Mouse (Mus musculus) ovary, postnatal 10 days (tissue): ENCODE data around the gene Napepld.
"Not testable (repeated sequence)": the region's sequence is repeated elsewhere in the genome, so short reads cannot be mapped to it uniquely, and the experiment has no call there.

Experiments
- DNase-seq: peaks from one replicate; pipeline ENCODE4 v3.0.0; 2022; ENCODE audit warnings: low spot score

Gene Napepld

GRCm38 (mm10) chr5:21701351-21702008 is at the start of gene Napepld:
Gene Napepld (minus strand): TSS chr5:21701396.
- DNase-seq = peak; percentile 99

DNA sequence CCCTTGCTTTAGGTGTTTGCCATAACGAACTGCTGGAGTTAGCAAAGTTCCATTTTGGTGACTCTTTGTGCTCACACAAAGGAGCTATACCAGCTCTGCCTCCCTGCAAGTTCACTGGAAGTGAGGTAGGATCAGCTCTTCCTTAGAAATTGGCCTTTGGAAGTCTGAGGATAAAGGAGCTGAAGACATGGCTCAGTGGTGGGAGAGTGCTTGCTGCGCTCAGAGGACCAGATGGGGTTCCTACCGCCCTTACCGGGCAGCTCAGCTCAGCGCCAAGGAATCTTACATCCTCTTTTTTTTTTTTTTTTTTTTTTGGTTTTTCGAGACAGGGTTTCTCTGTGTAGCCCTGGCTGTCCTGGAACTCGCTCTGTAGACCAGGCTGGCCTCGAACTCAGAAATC is 44.8 kb upstream of the Napepld start:
- DNase-seq = no peak

- no peak for DNase-seq
Observed at GRCm38 (mm10) chr5:21744651-21745050, 43.5 kb upstream of the Napepld start.

DNA sequence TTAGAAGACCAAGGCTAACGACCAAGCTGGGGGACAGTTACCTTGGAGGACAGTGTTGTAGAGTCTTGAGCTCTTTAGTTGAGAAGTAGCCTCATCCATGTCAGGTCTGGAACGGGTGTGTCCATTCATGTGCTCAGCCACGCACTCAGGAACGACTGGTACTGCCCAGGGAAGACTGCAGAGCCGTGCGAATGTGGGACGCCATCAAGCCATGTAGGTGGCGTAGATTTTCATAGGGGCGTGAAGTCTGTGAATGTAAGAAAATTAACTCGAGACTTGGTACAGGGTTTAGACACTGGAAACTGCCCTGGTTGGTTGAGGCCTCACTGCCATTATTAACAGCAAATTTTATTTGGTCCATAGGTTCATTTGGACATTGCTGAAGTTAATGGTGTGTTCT is 42.4 kb upstream of the Napepld start:
- no peak for DNase-seq

- no peak for DNase-seq
Observed at GRCm38 (mm10) chr5:21739881-21740280, 38.7 kb upstream of the Napepld start.

GRCm38 (mm10) chr5:21739120-21739519 is 37.9 kb upstream of the Napepld start:
- no peak for DNase-seq

- no peak for DNase-seq
Observed at GRCm38 (mm10) chr5:21737620-21738019, 36.4 kb upstream of the Napepld start.

DNA sequence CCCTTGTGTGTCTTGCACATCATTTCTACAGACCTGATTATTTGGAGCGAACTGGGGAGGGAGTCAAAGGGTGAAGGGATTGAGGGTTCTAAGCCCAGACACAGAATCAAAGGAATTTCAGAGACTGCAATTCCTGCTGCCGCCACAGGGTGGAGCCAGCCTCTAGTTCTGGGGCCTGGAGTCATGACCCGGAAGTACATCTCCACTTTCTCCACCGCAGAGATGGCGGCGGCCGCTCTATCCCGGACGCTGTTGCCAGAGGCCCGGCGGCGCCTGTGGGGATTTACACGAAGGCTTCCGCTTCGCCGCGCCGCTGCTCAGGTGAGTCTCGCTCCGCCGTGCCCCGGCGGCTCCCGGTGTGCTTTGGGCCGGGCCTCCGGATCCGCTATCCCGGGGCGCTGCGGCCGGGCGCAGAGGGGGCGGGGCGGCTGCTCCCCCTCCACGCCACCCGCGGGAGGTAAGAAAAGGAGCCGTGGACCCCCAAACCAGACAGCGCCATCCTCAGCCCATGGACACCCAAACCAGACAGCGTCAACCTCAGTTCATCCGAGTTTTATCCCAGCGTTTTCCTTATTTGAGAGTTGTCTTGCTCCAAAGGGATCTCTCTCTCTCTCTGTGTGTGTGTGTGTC is 35.9 kb upstream of the Napepld start, which contains the start of gene Pmpcb:
Pmpcb (plus strand) TSS at position 186 of the 630 bp plus-strand sequence.
- DNase-seq = peak; percentile 75

DNA sequence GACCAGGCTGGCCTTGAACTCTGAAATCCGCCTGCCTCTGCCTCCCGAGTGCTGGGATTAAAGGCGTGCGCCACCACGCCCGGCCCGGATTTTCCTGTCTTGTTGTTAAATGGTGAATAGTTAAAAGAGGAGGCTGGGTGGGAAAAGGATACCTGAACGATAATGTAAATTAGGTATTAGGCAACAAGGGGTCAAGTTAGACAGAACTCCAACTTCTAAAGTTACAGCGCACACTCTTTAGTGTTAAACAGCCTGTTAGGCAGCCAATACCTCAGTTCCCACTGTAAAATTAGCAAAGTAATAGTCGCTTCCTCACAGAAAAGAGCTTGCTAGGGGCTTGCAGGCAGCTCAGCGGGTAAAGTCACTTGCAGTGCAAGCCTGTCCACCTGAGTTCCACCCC is 34.9 kb upstream of the Napepld start:
- no peak for DNase-seq

DNA sequence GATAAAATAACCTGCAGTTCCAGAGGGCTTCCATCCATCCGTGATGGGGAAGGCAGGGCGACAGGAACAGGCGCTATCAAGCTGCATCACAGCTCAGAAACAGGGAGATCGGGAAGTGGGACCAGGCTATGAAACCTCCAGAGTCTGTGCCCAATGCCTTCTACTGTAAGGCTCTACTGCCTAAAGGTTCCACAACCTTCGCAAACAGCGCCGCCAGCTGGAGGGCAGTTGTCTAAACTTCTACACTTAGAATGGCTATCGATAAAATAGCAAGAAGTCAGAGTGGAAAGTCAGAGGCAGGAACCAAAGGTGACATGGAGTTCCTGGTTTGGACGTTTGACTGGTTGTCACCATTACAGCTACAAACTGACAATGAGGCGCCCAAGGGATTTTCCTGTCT is 34.4 kb upstream of the Napepld start:
- DNase-seq = peak; percentile 42

- no peak for DNase-seq
Observed at GRCm38 (mm10) chr5:21735100-21735499, 33.9 kb upstream of the Napepld start.

DNA sequence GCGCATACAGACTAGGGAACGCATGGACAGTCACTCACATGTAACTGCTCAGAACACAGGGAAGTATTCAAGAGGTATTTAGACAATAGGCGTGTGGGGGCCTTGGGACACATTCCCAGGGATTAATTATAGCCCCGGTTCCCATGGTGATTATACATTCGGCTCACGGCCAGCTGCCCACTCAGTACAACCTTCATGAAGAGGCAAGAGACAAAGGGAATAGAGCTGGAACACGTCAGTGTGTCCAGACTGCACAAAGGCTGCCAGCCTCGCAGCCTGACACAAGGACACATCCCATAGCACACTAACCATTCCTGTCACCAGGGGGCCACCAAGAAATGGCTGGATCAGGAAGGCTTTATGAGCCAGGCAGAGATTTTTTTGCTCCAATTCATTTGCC is 31.7 kb upstream of the Napepld start:
- DNase-seq = peak; percentile 21

DNA sequence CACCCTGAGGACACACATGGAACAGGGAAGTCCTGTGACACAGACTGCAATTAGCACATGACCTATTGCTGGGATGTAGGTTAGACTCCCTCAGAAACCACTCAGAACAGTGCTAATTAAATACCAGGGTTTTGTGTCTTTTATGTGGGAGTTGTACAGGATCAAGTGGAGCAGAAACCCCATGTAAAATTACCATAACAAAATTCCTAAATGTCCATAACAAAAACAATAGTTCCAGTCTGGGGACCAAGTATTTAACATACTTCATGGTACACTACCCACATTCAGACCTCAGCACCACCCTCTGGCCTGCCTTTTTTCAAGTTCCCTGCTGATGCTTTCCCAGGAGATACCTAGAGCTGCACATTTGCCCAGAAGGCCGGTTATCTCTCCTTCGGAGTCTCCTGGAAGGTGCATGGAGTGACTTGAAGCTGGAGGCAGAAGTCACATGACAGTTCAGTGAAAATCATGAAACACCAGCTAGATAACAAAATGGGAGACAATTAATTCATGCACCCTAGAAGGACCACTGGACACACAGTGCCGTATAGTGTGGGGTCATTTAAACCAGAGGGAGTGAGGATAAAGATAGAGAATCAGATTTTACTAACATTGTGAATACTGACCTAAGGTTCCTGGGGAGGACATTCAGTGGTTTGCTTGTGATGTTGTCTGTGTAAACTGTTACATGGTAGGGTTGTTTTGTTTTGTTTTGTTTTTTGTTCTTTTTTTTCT is 31.1 kb upstream of the Napepld start:
- no peak for DNase-seq

DNA sequence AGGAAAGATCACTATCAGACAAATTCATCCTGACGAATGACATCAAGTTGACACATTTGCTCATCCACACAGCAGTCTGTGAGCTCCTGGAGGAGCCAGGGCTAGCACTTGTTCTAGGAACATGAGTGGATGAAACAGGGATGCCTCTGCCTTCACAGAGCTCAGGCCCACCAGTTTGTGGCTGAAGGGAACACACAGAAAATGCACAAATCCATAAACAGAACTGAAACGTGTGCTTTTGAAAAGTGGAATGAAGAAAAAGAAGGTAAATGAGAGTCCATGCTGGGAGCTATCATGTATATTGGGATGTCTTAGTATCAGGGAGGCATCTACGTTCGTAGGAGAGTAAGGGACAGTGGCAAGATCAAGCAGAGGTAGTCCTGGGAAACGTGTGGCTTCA is 27.9 kb upstream of the Napepld start:
- no peak for DNase-seq

DNA sequence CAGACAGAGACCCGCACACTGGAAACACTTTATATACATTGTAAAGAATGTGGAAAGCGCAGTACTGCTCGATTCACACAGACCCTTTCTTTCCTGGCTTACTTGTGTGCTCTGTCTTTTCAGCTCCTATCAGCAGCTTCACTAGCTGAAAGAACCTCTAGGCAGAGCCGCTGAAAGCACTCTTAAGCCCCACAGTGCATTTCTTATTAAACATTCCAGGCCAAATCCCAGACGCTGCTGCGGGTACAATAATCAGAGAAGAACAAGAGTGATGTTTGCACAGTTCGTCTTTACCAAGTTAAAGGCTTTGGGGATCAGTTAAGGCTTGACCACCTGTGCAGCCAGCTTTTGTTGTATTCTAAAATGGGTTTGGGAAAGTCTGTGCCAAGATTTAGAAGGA is 23.7 kb upstream of the Napepld start:
- DNase-seq = no peak

DNA sequence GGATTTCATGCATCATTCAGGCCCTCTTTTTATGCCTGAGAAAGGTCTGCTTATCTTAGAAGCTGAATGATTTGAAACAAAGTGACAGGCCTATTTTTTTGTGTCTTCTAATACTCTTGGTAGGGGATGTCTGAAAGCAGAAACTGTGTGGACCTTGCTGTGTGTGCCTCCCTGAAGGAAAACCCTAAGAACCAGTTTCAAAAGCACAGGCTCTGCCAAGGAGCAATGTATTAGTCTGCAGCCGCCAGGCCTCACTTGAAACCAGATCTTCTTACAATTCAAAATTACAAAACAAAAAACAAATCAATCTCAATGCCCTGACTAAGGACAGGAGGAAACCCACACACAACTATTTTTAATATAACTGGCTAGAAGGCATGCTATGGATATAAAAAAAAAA is 23.2 kb upstream of the Napepld start:
- no peak for DNase-seq

GRCm38 (mm10) chr5:21719209-21719608 is 18.0 kb upstream of the Napepld start:
- no peak for DNase-seq

DNA sequence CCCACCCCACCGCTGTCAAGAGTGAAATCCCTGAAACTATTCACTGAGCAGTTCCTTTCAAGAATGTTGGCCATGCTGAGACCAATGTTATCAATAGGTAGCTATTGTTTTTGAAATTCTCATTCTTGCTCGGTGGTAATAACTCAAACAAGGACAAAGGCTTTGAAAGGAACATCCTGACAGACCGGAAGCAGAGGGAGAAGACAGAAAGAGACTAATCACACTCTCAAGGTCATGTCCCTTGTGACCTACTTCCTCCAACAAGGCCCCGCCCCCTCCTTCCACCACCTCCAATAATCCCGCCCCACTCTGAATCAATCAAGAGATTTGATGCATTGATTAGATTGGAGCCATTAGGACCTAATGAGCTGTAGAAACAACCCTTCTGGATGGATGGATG is 17.4 kb upstream of the Napepld start:
- DNase-seq = no peak

GRCm38 (mm10) chr5:21717165-21717715 is 16.0 kb upstream of the Napepld start:
- no peak for DNase-seq

- DNase-seq = no peak
Observed at GRCm38 (mm10) chr5:21714447-21714846, 13.3 kb upstream of the Napepld start.

DNA sequence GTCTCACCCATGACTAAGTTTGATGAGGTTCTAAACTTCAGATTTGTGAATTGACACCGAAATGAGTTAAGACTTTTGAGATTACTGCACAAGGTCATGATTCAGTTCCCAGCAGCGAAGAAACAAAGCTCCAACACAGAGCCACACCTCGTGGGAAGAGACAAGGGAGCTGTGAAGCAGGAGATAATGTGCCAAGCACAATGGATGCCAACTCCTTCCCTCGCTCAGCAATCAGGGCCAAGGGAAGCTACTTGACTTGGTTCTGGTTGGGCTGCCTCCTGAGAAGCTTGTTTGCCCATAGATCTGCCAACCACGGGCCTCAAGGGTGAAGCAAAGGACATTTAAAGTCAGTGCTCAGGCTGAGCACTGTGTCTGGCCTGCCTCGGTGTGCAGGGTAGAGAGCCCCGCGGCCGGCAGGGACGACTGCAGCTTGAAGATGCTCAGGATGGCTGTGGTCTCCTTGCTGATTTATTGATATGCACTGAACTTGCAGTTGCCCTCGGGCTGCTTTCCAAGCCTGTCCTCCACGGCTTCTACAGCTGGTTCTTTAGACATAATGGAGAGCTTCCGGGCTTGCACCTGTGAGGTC is 11.0 kb upstream of the Napepld start:
- DNase-seq = no peak

DNA sequence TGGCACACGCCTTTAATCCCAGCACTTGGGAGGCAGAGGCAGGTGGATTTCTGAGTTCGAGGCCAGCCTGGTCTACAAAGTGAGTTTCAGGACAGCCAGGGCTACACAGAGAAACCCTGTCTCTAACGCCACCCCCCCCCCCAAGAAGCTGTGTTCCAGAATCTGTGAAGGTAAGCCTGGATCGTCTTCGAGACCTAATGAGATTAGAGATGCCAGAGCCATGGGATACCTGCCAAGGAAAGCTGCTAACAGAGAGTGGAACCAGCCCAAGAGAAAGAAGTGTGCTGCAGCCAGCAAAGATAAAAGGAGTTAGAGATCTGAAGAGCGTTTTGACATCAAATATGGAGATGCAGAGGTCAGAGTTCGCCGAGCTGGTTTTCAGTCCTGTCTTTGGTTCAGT is 6.8 kb upstream of the Napepld start:
- DNase-seq = not testable (repeated sequence)

GRCm38 (mm10) chr5:21706546-21706945 is 5.3 kb upstream of the Napepld start:
- no peak for DNase-seq
